Mouse (Mus musculus): ENCODE measurements around the gene Utp14b. TPM values are rescaled to one million over a fixed set of nuclear protein-coding genes. Genes with fewer than 3 reads are reported as not detected.

Utp14b gene
- polyA plus RNA-seq, 1 experiment: 0.52 TPM

DNA sequence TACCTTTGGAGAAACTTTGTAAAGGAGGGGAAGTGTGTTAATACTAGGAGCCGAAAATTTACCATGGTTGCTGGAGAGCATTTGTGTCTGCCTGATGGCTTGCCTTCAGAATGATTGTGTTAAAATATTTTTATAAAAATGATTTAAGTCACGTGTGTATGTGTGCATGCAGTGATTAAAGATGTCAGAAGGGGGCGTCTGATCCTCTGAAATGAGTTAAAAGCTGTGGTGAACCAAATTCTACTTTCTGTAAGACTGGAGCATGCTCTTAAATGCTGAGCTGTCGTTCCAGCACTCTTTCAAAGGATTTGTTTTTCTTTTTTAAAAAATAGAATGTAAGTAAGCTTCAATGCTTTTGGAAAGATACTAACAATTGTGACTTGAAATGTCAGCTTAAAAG lies 49.4 kb downstream of the Utp14b start:
- no peak for TF ChIP-seq GATA1 (IDR thresholded peaks at IDR 0.05; ENCODE audit: low read length)

DNA sequence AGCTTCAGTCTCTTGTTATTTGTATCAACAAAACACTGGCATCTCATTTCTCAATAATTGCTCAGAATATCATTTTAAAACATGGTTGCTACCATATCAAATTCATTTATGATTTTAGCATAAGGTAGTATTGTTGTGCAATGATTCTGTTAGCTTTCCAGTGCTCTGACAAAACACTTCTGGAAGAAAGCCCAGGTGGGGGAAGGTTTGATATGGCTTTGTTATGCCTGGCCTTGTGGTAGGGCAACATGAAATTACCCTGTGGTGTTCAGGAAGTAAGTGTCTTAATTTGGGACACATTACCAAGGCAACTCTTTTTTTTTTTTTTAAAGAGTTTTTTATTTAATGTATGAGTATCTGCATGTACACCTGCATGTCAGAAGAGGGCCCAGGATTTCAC lies 52.2 kb downstream of the Utp14b start:
- no peak for TF ChIP-seq GATA1 (IDR thresholded peaks at IDR 0.05; ENCODE audit: low read length)

DNA sequence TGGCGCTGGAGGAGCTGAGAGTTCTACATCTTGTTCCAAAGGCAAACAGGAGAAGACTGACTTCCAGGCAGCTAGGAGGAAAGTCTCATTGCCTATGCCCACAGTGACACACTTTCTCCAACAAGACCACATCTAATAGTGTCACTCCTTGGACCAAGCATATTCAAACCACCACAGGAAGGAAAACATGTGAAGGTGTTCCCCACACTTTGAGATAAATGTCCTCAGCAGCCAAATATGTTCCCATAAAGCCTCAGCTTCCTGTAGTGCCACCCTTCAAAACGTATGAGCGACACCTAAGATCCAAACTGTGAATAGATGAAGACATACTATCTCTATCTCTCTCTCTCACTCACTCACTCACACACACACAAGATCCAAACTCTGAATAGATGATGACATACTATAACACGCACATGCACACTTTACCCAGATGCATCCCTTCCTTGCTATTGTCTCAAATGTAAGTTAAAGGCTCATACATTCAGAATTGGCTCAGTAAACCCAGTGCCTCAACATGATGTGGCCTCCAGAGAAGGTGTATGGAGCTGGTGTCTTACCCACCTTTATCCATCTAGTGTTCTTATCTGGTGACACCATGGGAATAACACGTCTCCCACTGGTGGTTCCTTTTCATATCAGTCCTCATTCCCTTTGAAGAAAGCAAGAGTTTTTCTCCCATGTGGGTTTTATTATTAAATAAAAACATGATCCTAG lies 52.9 kb downstream of the Utp14b start:
- TF ChIP-seq GATA1 (IDR thresholded peaks at IDR 0.05; ENCODE audit: low read length): no peak

Other genes with a start within 250 kb of the Utp14b start
- gene Farsb, start 169.1 kb upstream of the Utp14b start, polyA plus RNA-seq (2012): 12.5 and 25.9 TPM in 2 replicates
- not detected in 2 replicates for gene Mogat1, start 147.0 kb upstream of the Utp14b start, polyA plus RNA-seq (2012)
- gene BC035947, start 145.9 kb upstream of the Utp14b start, polyA plus RNA-seq (2012): not detected in 2 replicates
- gene Acsl3, start 213 bp upstream of the Utp14b start, polyA plus RNA-seq (2012): 15.8 and 29.5 TPM in 2 replicates
- not detected in 2 replicates for gene Kcne4, start 158.7 kb downstream of the Utp14b start, polyA plus RNA-seq (2012)

Data from G1E-ER4 (cell line).